Mouse (Mus musculus): ENCODE measurements around the gene Kcnd3.

- no peak for TF ChIP-seq CTCF (IDR thresholded peaks at IDR 0.05; ENCODE audit: low read depth, low read length)
- no peak for TF ChIP-seq POLR2A (IDR thresholded peaks at IDR 0.05; ENCODE audit: borderline replicate concordance, low read depth, low read length)
Observed at GRCm38 (mm10) chr3:105501071-105501470, 48.9 kb downstream of the Kcnd3 start.
